Mouse (Mus musculus) limb, embryonic 15.5 days (tissue): Measurements from ENCODE around the gene Gm4553. TPM values are rescaled to one million over a fixed set of nuclear protein-coding genes. Genes with fewer than 3 reads are reported as not detected.
"Not testable (repeated sequence)": the region's sequence is repeated elsewhere in the genome, so short reads cannot be mapped to it uniquely, and the experiment has no call there.

Source experiments
- ATAC-seq: fragments of 200-750 bp; cut with Nextera tagmentation; 2 replicates; pipeline ENCODE4 v1.8.0; 2017; ENCODE audit warnings: low read depth, moderate TSS enrichment; ENCODE audit not compliant: insufficient number of reproducible peaks, low FRiP score, low TSS enrichment
- H3K27ac ChIP-seq: fragments of 300-500 bp; sonication (generic); 2 replicates; pipeline ENCODE4 v1.5.1; 2015; ENCODE audit warnings: moderate library complexity, mild to moderate bottlenecking, inconsistent platforms
- H3K27me3 ChIP-seq: fragments of 300-500 bp; sonication (generic); 2 replicates; pipeline ENCODE4 v1.6.1; 2015; ENCODE audit warnings: inconsistent platforms
- H3K36me3 ChIP-seq: fragments of 300-500 bp; sonication (generic); 2 replicates; pipeline ENCODE4 v1.6.1; 2015; ENCODE audit warnings: inconsistent platforms
- H3K4me1 ChIP-seq: fragments of 300-500 bp; sonication (generic); 2 replicates; pipeline ENCODE4 v1.6.1; 2015; ENCODE audit warnings: inconsistent platforms
- H3K4me2 ChIP-seq: fragments of 300-500 bp; sonication (generic); 2 replicates; pipeline ENCODE4 v1.6.1; 2015; ENCODE audit warnings: mild to moderate bottlenecking, inconsistent platforms
- H3K4me3 ChIP-seq: fragments of 300-500 bp; sonication (generic); 2 replicates; pipeline ENCODE4 v1.5.1; 2015; ENCODE audit warnings: mild to moderate bottlenecking, inconsistent platforms
- H3K9ac ChIP-seq: fragments of 300-500 bp; sonication (generic); 2 replicates; pipeline ENCODE4 v1.6.1; 2015; ENCODE audit warnings: inconsistent platforms
- H3K9me3 ChIP-seq: fragments of 300-500 bp; sonication (generic); 2 replicates; pipeline ENCODE4 v1.6.1; 2016; ENCODE audit warnings: inconsistent platforms
- WGBS: fragments of 180-500 bp; shearing (Covaris S2); methylation state at CpG from one replicate; pipeline ENCODE4 v1.1.7; 2015; 5-methylcytosine and 5-hydroxymethylcytosine counted together
- polyA plus RNA-seq: library from polyadenylated mRNA; unstranded; fragments of >200 nt; fragmentation: Nextera tagmentation; extraction: Ambion mirVana; gene quantifications from 2 replicates; pipeline ENCODE4 v1.2.1, GENCODE M21; 2015

Gm4553 gene
- polyA plus RNA-seq, 1 experiment from 2014 or later, result not detected

DNA sequence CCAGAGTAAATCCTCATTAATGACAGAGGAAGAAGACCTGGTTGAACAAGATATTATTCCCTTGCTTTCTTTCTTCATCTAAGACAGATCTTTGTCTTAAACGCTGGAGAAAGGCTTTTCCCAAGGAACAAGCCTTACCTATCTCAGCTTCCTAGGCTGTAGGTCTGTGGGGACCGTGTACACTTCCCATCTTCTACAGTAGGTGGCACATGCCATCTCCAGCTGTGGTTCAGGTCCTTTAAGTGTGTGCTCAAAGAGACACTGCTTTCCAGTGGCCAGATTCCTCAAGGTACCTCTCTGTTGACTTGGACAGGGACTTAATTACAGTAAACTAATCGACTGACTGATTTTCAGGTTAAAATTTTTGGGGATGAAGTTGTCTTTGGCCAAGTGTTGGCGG lies 36.7 kb downstream of the Gm4553 start:
- no peak overlapping the region for H3K9ac ChIP-seq
- H3K27ac ChIP-seq, result no peak overlapping the region
- no peaks in the 10 kb centered on the region for H3K36me3 ChIP-seq
- no peak overlapping the region for H3K4me2 ChIP-seq
- no peaks in the 10 kb centered on the region for H3K9me3 ChIP-seq
- no peak overlapping the region for H3K4me3 ChIP-seq
- 56% methylated on average over 4 of the region's 4 CpGs for WGBS
- no peak for ATAC-seq
- 0 out of 2 replicates have a peak, but pooled peaks cover under 1% of the 10 kb centered on the region for H3K27me3 ChIP-seq
- H3K4me1 ChIP-seq, result no peaks in the 10 kb centered on the region

- ATAC-seq, H3K4me3 ChIP-seq, H3K9ac ChIP-seq, H3K9me3 ChIP-seq, H3K4me1 ChIP-seq, H3K27ac ChIP-seq, H3K36me3 ChIP-seq, H3K4me2 ChIP-seq, H3K27me3 ChIP-seq: not testable (repeated sequence)
- WGBS, result 83% methylated on average over 1 of the region's 1 CpGs
Observed at GRCm38 (mm10) chr7:142120629-142121028, 44.9 kb downstream of the Gm4553 start, which contains the start of gene Gm45618. TSS of gene Gm45618 (minus strand) at chr7:142120729.

- H3K4me3 ChIP-seq, result no peak overlapping the region
- H3K9ac ChIP-seq, result no peak overlapping the region
- H3K4me1 ChIP-seq, result no peaks in the 10 kb centered on the region
- no peaks in the 10 kb centered on the region for H3K36me3 ChIP-seq
- WGBS, result 18% methylated on average over 5 of the region's 5 CpGs
- no peak for ATAC-seq
- no peak overlapping the region for H3K27ac ChIP-seq
- H3K4me2 ChIP-seq, result no peak overlapping the region
- H3K9me3 ChIP-seq, result no peaks in the 10 kb centered on the region
- no peaks in the 10 kb centered on the region for H3K27me3 ChIP-seq
Observed at GRCm38 (mm10) chr7:142119632-142120031, 45.9 kb downstream of the Gm4553 start.

Other genes with a start within 250 kb of the Gm4553 start
- gene Tollip, start 247.2 kb downstream of the Gm4553 start, polyA plus RNA-seq, result 47.5 and 50.3 TPM in 2 replicates
- gene Brsk2, start 216.0 kb downstream of the Gm4553 start, polyA plus RNA-seq, result 0.55 and 0.95 TPM in 2 replicates
- 78.2 and 82.2 TPM in 2 replicates for gene Mob2, start 104.7 kb downstream of the Gm4553 start, polyA plus RNA-seq
- gene Dusp8, start 69.9 kb downstream of the Gm4553 start, polyA plus RNA-seq, result 5.5 and 6.9 TPM in 2 replicates
- not detected in 2 replicates for gene Gm45618, start 45.0 kb downstream of the Gm4553 start, polyA plus RNA-seq
- not detected in 2 replicates for gene Gm39115, start 29.7 kb downstream of the Gm4553 start, polyA plus RNA-seq
- gene Gm45337, start 21.1 kb downstream of the Gm4553 start, polyA plus RNA-seq, result not detected in 2 replicates
- gene Gm29735, start 8.6 kb downstream of the Gm4553 start, polyA plus RNA-seq, result not detected in 2 replicates
- gene Krtap5-2, start 10.3 kb upstream of the Gm4553 start, polyA plus RNA-seq, result not detected in 2 replicates
- gene Gm10153, start 24.6 kb upstream of the Gm4553 start, polyA plus RNA-seq, result not detected in 2 replicates
- not detected in 2 replicates for gene Krtap5-3, start 35.6 kb upstream of the Gm4553 start, polyA plus RNA-seq
- not detected in 2 replicates for gene Gm7579, start 46.1 kb upstream of the Gm4553 start, polyA plus RNA-seq
- not detected in 2 replicates for gene Krtap5-5, start 64.2 kb upstream of the Gm4553 start, polyA plus RNA-seq
- gene Gm40460, start 75.3 kb upstream of the Gm4553 start, polyA plus RNA-seq, result not detected in 2 replicates
- not detected in 2 replicates for gene Gm2431, start 92.6 kb upstream of the Gm4553 start, polyA plus RNA-seq
- gene Gm4559, start 108.6 kb upstream of the Gm4553 start, polyA plus RNA-seq, result not detected in 2 replicates
- not detected in 2 replicates for gene Krtap5-1, start 131.4 kb upstream of the Gm4553 start, polyA plus RNA-seq
- gene Krtap5-4, start 137.8 kb upstream of the Gm4553 start, polyA plus RNA-seq, result not detected in 2 replicates
- gene Ifitm10, start 208.0 kb upstream of the Gm4553 start, polyA plus RNA-seq, result 4.0 and 4.6 TPM in 2 replicates
- not detected in 2 replicates for gene Gm49369, start 216.9 kb upstream of the Gm4553 start, polyA plus RNA-seq
- gene Ctsd, start 222.3 kb upstream of the Gm4553 start, polyA plus RNA-seq, result 392 and 426 TPM in 2 replicates